Mouse (Mus musculus) olfactory bulb, adult 2 months (tissue): ENCODE measurements around the gene 2210011C24Rik.

ENCODE experiments used
- CTCF ChIP-seq: fragments of 200-500 bp; IDR thresholded peaks from 2 replicates; pipeline ENCODE4 v1.5.1; 2012; ENCODE audit warnings: low read depth, mild to moderate bottlenecking, low read length, moderate library complexity; ENCODE audit not compliant: insufficient read depth
- POLR2A ChIP-seq: fragments of 200-500 bp; IDR thresholded peaks from 2 replicates; pipeline ENCODE4 v1.6.1; 2012; ENCODE audit warnings: mild to moderate bottlenecking, low read depth, low read length, moderate library complexity; ENCODE audit not compliant: insufficient read depth

- TF ChIP-seq CTCF: no peak
- TF ChIP-seq POLR2A: no peak
Measured at GRCm38 (mm10) chr8:83976101-83976630, 35.8 kb downstream of the 2210011C24Rik start.
